Mouse (Mus musculus): ENCODE results near the gene Adat1. TPM values are rescaled to one million over a fixed set of nuclear protein-coding genes. Genes with fewer than 3 reads are reported as not detected.

Adat1 gene
- total and polyA plus RNA-seq, 3 experiments: 8.3 to 9.3 TPM; not detected in 1

- Histone ChIP-seq H3K9me3 (replicated peaks; ENCODE audit: insufficient read depth, low read length) (no peaks in the 10 kb centered on the region), H3K4me1 (ENCODE audit: control insufficient read depth in 1 of 2, insufficient read depth in 2 of 2, low read length in 2 of 2) (no peaks in the 10 kb centered on the region), H3K4me3 (ENCODE audit: control insufficient read depth in 1 of 2, insufficient read depth in 1 of 2, low read depth in 2 of 2, low read length in 2 of 2) (no peak overlapping the region), H3K27ac (ENCODE audit: control insufficient read depth, low read depth, low read length) (no peak overlapping the region), H3K27me3 (ENCODE audit: control insufficient read depth in 1 of 2, insufficient read depth in 2 of 2, low read length in 2 of 2) (no peaks in the 10 kb centered on the region), H3K79me2 (ENCODE audit: control insufficient read depth, insufficient read depth, low read length, poor library complexity) (no peaks in the 10 kb centered on the region), H3K9ac (ENCODE audit: control insufficient read depth, low read depth, low read length, poor library complexity, severe bottlenecking) (no peak overlapping the region), H3K36me3 (ENCODE audit: control insufficient read depth in 1 of 2, insufficient read depth in 2 of 2, low read length in 2 of 2) (no peaks in the 10 kb centered on the region)
- TF ChIP-seq SIN3A (IDR thresholded peaks at IDR 0.05; ENCODE audit: low read length): no peak
- no peak for TF ChIP-seq GATA1 (IDR thresholded peaks at IDR 0.05; ENCODE audit: low read depth, low read length)
- no peak for TF ChIP-seq MEF2A (IDR thresholded peaks at IDR 0.05; ENCODE audit: extremely low read depth, insufficient replicate concordance, low read depth, low read length, poor library complexity, severe bottlenecking)
- no peak for TF ChIP-seq ELF1 (IDR thresholded peaks at IDR 0.05; ENCODE audit: low read depth, low read length)
- TF ChIP-seq ETS1 (IDR thresholded peaks at IDR 0.05; ENCODE audit: low read depth, low read length): no peak
- no peak for TF ChIP-seq ZKSCAN1 (IDR thresholded peaks at IDR 0.05; ENCODE audit: low read depth, low read length)
- TF ChIP-seq NRF1 (IDR thresholded peaks at IDR 0.05; ENCODE audit: insufficient read depth, low read depth, low read length, poor library complexity, severe bottlenecking): no peak
- TF ChIP-seq SMC3 (IDR thresholded peaks at IDR 0.05; ENCODE audit: low read depth, low read length): no peak
- TF ChIP-seq TCF12 (IDR thresholded peaks at IDR 0.05; ENCODE audit: low read depth, low read length): no peak
- TF ChIP-seq KAT2A (conservative IDR thresholded peaks at IDR 0.05; ENCODE audit: low read depth, low read length): no peak
- DNase-seq (ENCODE audit: low read depth, low spot score): no peak
Measured at GRCm38 (mm10) chr8:111960591-111961321, 31.3 kb downstream of the Adat1 start.

GRCm38 (mm10) chr8:111957231-111957630 is 34.9 kb downstream of the Adat1 start:
- H3K4me1 ChIP-seq (ENCODE audit: control insufficient read depth in 1 of 2, insufficient read depth in 2 of 2, low read length in 2 of 2): no peaks in the 10 kb centered on the region
- no peaks in the 10 kb centered on the region for H3K27me3 ChIP-seq (ENCODE audit: control insufficient read depth in 1 of 2, insufficient read depth in 2 of 2, low read length in 2 of 2)
- no peak overlapping the region for H3K27ac ChIP-seq (ENCODE audit: control insufficient read depth, low read depth, low read length)
- peaks cover 0 to 4% of the 10 kb centered on the region in 2 experiments; a peak in 3 of 4 replicates for H3K36me3 ChIP-seq (ENCODE audit: control insufficient read depth in 1 of 2, insufficient read depth in 2 of 2, low read length in 2 of 2)
- no peak overlapping the region for H3K9ac ChIP-seq (ENCODE audit: control insufficient read depth, low read depth, low read length, poor library complexity, severe bottlenecking)
- no peaks in the 10 kb centered on the region for H3K79me2 ChIP-seq (ENCODE audit: control insufficient read depth, insufficient read depth, low read length, poor library complexity)
- no peaks in the 10 kb centered on the region for H3K9me3 ChIP-seq (replicated peaks; ENCODE audit: insufficient read depth, low read length)
- TF ChIP-seq POLR2AphosphoS5 (IDR thresholded peaks at IDR 0.05; ENCODE audit: borderline replicate concordance, low read depth, low read length) (no peak), TAL1 (IDR thresholded peaks at IDR 0.05; ENCODE audit: low read length) (no peak)
- no peak for DNase-seq (ENCODE audit: low read depth, low spot score)
- no peak overlapping the region for H3K4me3 ChIP-seq (ENCODE audit: control insufficient read depth in 1 of 2, insufficient read depth in 1 of 2, low read depth in 2 of 2, low read length in 2 of 2)

GRCm38 (mm10) chr8:111955879-111956278 is 36.2 kb downstream of the Adat1 start:
- no peak overlapping the region for H3K4me3 ChIP-seq (ENCODE audit: control insufficient read depth in 1 of 2, insufficient read depth in 1 of 2, low read depth in 2 of 2, low read length in 2 of 2)
- H3K27me3 ChIP-seq (ENCODE audit: control insufficient read depth in 1 of 2, insufficient read depth in 2 of 2, low read length in 2 of 2): no peaks in the 10 kb centered on the region
- no peak for DNase-seq (ENCODE audit: low read depth, low spot score)
- no peaks in the 10 kb centered on the region for H3K9me3 ChIP-seq (replicated peaks; ENCODE audit: insufficient read depth, low read length)
- H3K4me1 ChIP-seq (ENCODE audit: control insufficient read depth in 1 of 2, insufficient read depth in 2 of 2, low read length in 2 of 2): no peaks in the 10 kb centered on the region
- H3K9ac ChIP-seq (ENCODE audit: control insufficient read depth, low read depth, low read length, poor library complexity, severe bottlenecking): no peak overlapping the region
- peaks cover 0 to 4% of the 10 kb centered on the region in 2 experiments; a peak in 3 of 4 replicates for H3K36me3 ChIP-seq (ENCODE audit: control insufficient read depth in 1 of 2, insufficient read depth in 2 of 2, low read length in 2 of 2)
- H3K79me2 ChIP-seq (ENCODE audit: control insufficient read depth, insufficient read depth, low read length, poor library complexity): no peaks in the 10 kb centered on the region
- H3K27ac ChIP-seq (ENCODE audit: control insufficient read depth, low read depth, low read length): no peak overlapping the region
- no peak for TF ChIP-seq ELF1 (IDR thresholded peaks at IDR 0.05; ENCODE audit: low read depth, low read length)
- no peak for TF ChIP-seq POLR2AphosphoS2 (IDR thresholded peaks at IDR 0.05; ENCODE audit: low read length)
- TF ChIP-seq E2F4 (IDR thresholded peaks at IDR 0.05; ENCODE audit: borderline replicate concordance, low read depth, low read length): no peak
- TF ChIP-seq MAFK (IDR thresholded peaks at IDR 0.05; ENCODE audit: borderline replicate concordance, low read depth, low read length): no peak
- no peak for TF ChIP-seq EP300 (IDR thresholded peaks at IDR 0.05; ENCODE audit: low read depth in 1 of 2, low read length in 2 of 2)
- TF ChIP-seq SIN3A (IDR thresholded peaks at IDR 0.05; ENCODE audit: low read length): no peak
- TF ChIP-seq SMC3 (IDR thresholded peaks at IDR 0.05; ENCODE audit: low read depth, low read length): no peak
- no peak for TF ChIP-seq CHD1 (IDR thresholded peaks at IDR 0.05; ENCODE audit: low read depth, low read length)
- TF ChIP-seq MAZ (IDR thresholded peaks at IDR 0.05; ENCODE audit: low read depth, low read length): no peak
- no peak for TF ChIP-seq GABPA (IDR thresholded peaks at IDR 0.05; ENCODE audit: low read depth, low read length)
- no peak for TF ChIP-seq KAT2A (conservative IDR thresholded peaks at IDR 0.05; ENCODE audit: low read depth, low read length)
- no peak for TF ChIP-seq USF2 (IDR thresholded peaks at IDR 0.05; ENCODE audit: borderline replicate concordance in 1 of 2, insufficient read depth in 1 of 2, low read depth in 1 of 2, low read length in 2 of 2)
- TF ChIP-seq JUND (IDR thresholded peaks at IDR 0.05; ENCODE audit: low read depth, low read length): no peak
- no peak for TF ChIP-seq GATA1 (IDR thresholded peaks at IDR 0.05; ENCODE audit: low read depth, low read length)
- TF ChIP-seq CTCF (IDR thresholded peaks at IDR 0.05 in 2 of 3, conservative IDR thresholded peaks at IDR 0.05 in 1 of 3; ENCODE audit: control insufficient read depth in 1 of 3, insufficient read depth in 1 of 3, low read depth in 2 of 3, low read length in 3 of 3, poor library complexity in 1 of 3, severe bottlenecking in 1 of 3): no peak
- no peak for TF ChIP-seq ZC3H11A (IDR thresholded peaks at IDR 0.05; ENCODE audit: low read depth, low read length)
- no peak for TF ChIP-seq POLR2AphosphoS5 (IDR thresholded peaks at IDR 0.05; ENCODE audit: borderline replicate concordance, low read depth, low read length)
